In the genomic region with DNA sequence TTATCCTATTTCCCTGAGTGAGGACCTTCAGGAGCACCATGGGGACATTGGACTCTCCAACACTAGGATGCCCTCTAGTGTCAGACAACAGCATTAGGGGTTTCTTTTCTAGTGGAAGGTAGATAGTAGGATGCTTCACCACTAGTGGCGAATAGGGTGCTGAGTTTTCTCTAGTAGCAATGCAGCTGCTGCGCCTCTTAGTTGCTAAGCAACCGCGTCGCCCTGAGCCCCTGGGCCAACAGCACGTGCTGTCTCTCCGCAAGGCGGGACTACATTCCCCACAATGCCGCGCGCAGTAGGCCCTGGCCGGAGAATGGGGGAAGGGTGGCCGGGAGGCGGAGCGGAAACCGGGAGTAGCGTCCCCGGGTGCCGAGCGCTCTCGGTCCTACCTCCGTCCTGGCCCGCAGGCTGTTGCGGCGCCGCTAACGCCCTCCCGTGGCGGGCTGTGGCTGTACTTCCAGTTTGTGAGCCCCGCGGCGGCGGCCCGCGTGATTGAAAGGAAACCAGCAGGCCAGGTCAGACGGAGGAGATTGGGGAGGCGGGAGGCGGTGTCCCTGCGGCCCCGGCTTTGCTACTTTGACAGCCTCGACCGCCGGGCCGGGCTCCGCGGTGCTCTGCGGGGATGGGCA, we compare ENCODE assay signal across 8 mouse cellular contexts. TPM values are rescaled to one million over a fixed set of nuclear protein-coding genes. Genes with fewer than 3 reads are reported as not detected.
DNase-seq lines count a peak whose midpoint lies in the region; ATAC-seq lines count a peak whose summit lies in the region.

A gene (plus strand): TSS at position 309 of the 629 bp plus-strand sequence.

- no peaks in the 10 kb centered on the region; the same call in 1 of the 2 replicates for H3K79me2 ChIP-seq in macrophage (ENCODE audit: inconsistent target)

- H3K9me3 ChIP-seq in hindbrain, embryonic 16.5 days (ENCODE audit: control insufficient read depth, low read length): no peaks in the 10 kb centered on the region

- no peaks in the 10 kb centered on the region for H3K27me3 ChIP-seq in hindbrain, embryonic 16.5 days (replicated peaks; ENCODE audit: control insufficient read depth, insufficient read depth, low read length)

- peak within 1 kb of the TSS; percentile 90 for H3K27ac ChIP-seq in hindbrain, embryonic 16.5 days (ENCODE audit: low read depth, low read length)
- H3K27ac ChIP-seq in macrophage: peak within 1 kb of the TSS; percentile 39; the same call in 1 of the 2 replicates

- WGBS in hindbrain, embryonic 16.5 days: under 1% methylated on average over 39 of the region's 47 CpGs
- WGBS in macrophage (ENCODE audit: missing documents): 1% methylated on average over 47 of the region's 47 CpGs

- H3K36me3 ChIP-seq in hindbrain, embryonic 16.5 days (ENCODE audit: control insufficient read depth, insufficient read depth, low read length): no peaks in the 10 kb centered on the region
- H3K36me3 ChIP-seq in macrophage (ENCODE audit: inconsistent target): no peaks in the 10 kb centered on the region

- peak within 1 kb of the TSS; percentile 64 for H3K4me2 ChIP-seq in hindbrain, embryonic 16.5 days (ENCODE audit: low read length)

- DNase-seq in WW6 (ENCODE audit: low read depth, low spot score): peak; percentile 98
- peak; percentile 93 to 96 for DNase-seq in cerebellum, postnatal 4 days (ENCODE audit: low spot score in 2 of 2)
- peak; percentile 99 for DNase-seq in gastrocnemius, adult 18-20 months (ENCODE audit: low spot score)
- DNase-seq in left cerebral cortex, adult 18-20 months (ENCODE audit: low spot score in 2 of 2): peak; percentile 98
- DNase-seq in right cerebral cortex, adult 18-20 months: peak; percentile 98
- DNase-seq in urinary bladder, postnatal 10 days (ENCODE audit: low spot score): peak; percentile 89

- H3K9ac ChIP-seq in hindbrain, embryonic 16.5 days (ENCODE audit: low read depth, low read length): peak within 1 kb of the TSS; percentile 82

- peaks cover 5% of the 10 kb centered on the region for H3K4me1 ChIP-seq in hindbrain, embryonic 16.5 days (ENCODE audit: control insufficient read depth, insufficient read depth, low read depth, low read length)

- peak within 1 kb of the TSS; percentile 86 for H3K4me3 ChIP-seq in hindbrain, embryonic 16.5 days (ENCODE audit: low read length)
- H3K4me3 ChIP-seq in macrophage (ENCODE audit: inconsistent target): peak within 1 kb of the TSS; percentile 65

- ATAC-seq in hindbrain, embryonic 16.5 days: peak; percentile 100

RNA-seq across cellular contexts. Expression of the gene that starts here (rescaled TPM):
- 1 to 10 TPM; 1.8 to 2.3 TPM for total RNA-seq in gastrocnemius, adult 18-20 months (2021)
- polyA plus RNA-seq in hindbrain, embryonic 16.5 days (2015; fragmentation: Nextera tagmentation; extraction: Ambion mirVana): 9.4 and 10.7 TPM in 2 replicates
- total RNA-seq in left cerebral cortex, adult 18-20 months (2021): 10 to 100 TPM in 1 of 2 experiments, 1 to 10 TPM in 1; 9.3 to 10.5 TPM
- 1 to 10 TPM in 16 of 26 experiments, under 1 TPM in 9, not detected in 1; 0.50 to 3.6 (median 1.1) TPM for total RNA-seq in macrophage (2018; cell fraction: chromatin; rRNA removed)
- 1 to 10 TPM; 1.9 to 7.7 (median 5.9) TPM for total RNA-seq in macrophage (2018; cell fraction: cytosol; rRNA removed)
- 10 to 100 TPM in 1 of 26 experiments, 1 to 10 TPM in 24, under 1 TPM in 1; 0.72 to 12.0 (median 4.1) TPM for total RNA-seq in macrophage (2018; cell fraction: nucleus; rRNA removed)
- polyA plus RNA-seq in macrophage (2018): 6.8 to 8.5 TPM (median 7.7 TPM) in 3 replicates

Comparison
In these comparisons a context has a peak if more than half of its experiments do, and no peak if none do; other contexts are left out.
1. Peak in every context shown above with its lines: DNase-seq, ATAC-seq, H3K4me3 ChIP-seq and H3K27ac ChIP-seq.